Mouse (Mus musculus) lung, postnatal 0 days (tissue): Measurements from ENCODE around the gene Icam1. TPM values are rescaled to one million over a fixed set of nuclear protein-coding genes. Genes with fewer than 3 reads are reported as not detected.

ENCODE experiments used
- ATAC-seq: fragments of 200-750 bp; cut with Nextera tagmentation; 2 replicates; pipeline ENCODE4 v1.8.0; 2017; ENCODE audit warnings: moderate library complexity
- DNase-seq: peaks from one replicate; pipeline ENCODE4 v3.0.0-alpha.2; 2016; ENCODE audit warnings: low spot score
- H3K27ac ChIP-seq: fragments of 300-500 bp; sonication (generic); 2 replicates; pipeline ENCODE4 v1.5.1; 2014; ENCODE audit warnings: antibody characterized with exemption, mild to moderate bottlenecking, low read length, mixed read lengths
- H3K27me3 ChIP-seq: fragments of 300-500 bp; sonication (generic); replicated peaks from 2 replicates; pipeline ENCODE4 v1.6.1; 2014; ENCODE audit warnings: low read length, mixed read lengths; ENCODE audit not compliant: insufficient read depth
- H3K36me3 ChIP-seq: fragments of 300-500 bp; sonication (generic); 2 replicates; pipeline ENCODE4 v1.6.1; 2014; ENCODE audit warnings: low read length, mixed read lengths; ENCODE audit not compliant: insufficient read depth
- H3K4me1 ChIP-seq: fragments of 300-500 bp; sonication (generic); 2 replicates; pipeline ENCODE4 v1.6.1; 2014; ENCODE audit warnings: antibody characterized with exemption, low read depth, low read length, mixed read lengths; ENCODE audit not compliant: insufficient read depth
- H3K4me2 ChIP-seq: fragments of 300-500 bp; sonication (generic); replicated peaks from 2 replicates; pipeline ENCODE4 v1.6.1; 2014; ENCODE audit warnings: low read depth, mild to moderate bottlenecking, low read length, moderate library complexity, mixed read lengths
- H3K4me3 ChIP-seq: fragments of 300-500 bp; sonication (generic); 2 replicates; pipeline ENCODE4 v1.5.1; 2014; ENCODE audit warnings: low read depth, low read length
- H3K9ac ChIP-seq: fragments of 300-500 bp; sonication (generic); replicated peaks from 2 replicates; pipeline ENCODE4 v1.6.1; 2014; ENCODE audit warnings: low read depth, mild to moderate bottlenecking
- H3K9me3 ChIP-seq: fragments of 300-500 bp; sonication (generic); 2 replicates; pipeline ENCODE4 v1.6.1; 2016; ENCODE audit warnings: low read length, mixed read lengths
- CTCF ChIP-seq: IDR thresholded peaks from 2 replicates; pipeline ENCODE4 v1.5.1; 2016; ENCODE audit warnings: antibody characterized with exemption, mild to moderate bottlenecking
- EP300 ChIP-seq: IDR thresholded peaks from 2 replicates; pipeline ENCODE4 v1.6.1; 2016; ENCODE audit warnings: antibody characterized with exemption, mild to moderate bottlenecking, control low read depth
- WGBS: fragments of 180-500 bp; shearing (Covaris S2); extraction: QIAGEN DNeasy Blood & Tissue Kit; methylation state at CpG from one replicate; pipeline ENCODE4 v1.1.7; 2014; 5-methylcytosine and 5-hydroxymethylcytosine counted together
- polyA plus RNA-seq: library from polyadenylated mRNA; unstranded; fragments of >200 nt; fragmentation: Nextera tagmentation; extraction: Ambion mirVana; gene quantifications from 2 replicates; pipeline ENCODE4 v1.2.1, GENCODE M21; 2015

The Icam1 gene
- polyA plus RNA-seq, 1 experiment from 2014 or later, result 236 TPM

- 30% methylated on average over 7 of the region's 7 CpGs for WGBS
- Histone ChIP-seq H3K4me3 (no peak overlapping the region), H3K27me3 (no peaks in the 10 kb centered on the region), H3K9ac (no peak overlapping the region), H3K27ac (peak overlapping the region; percentile 54; the same call in 1 of the 2 replicates), H3K4me1 (peaks cover 14% of the 10 kb centered on the region; the same call in 1 of the 2 replicates), H3K9me3 (no peaks in the 10 kb centered on the region), H3K36me3 (no peaks in the 10 kb centered on the region), H3K4me2 (no peak overlapping the region)
- TF ChIP-seq EP300, result no peak
- TF ChIP-seq CTCF, result no peak
- no peak for DNase-seq
- ATAC-seq, result no peak
Measured at GRCm38 (mm10) chr9:20987953-20988352, 27.8 kb upstream of the Icam1 start.

- ATAC-seq (peak; percentile 24), DNase-seq (peak; percentile 93)
- TF ChIP-seq CTCF (no peak), EP300 (peak; percentile 33; the same call in 1 of the 2 replicates)
- Histone ChIP-seq H3K4me2 (no peak overlapping the region), H3K27me3 (no peaks in the 10 kb centered on the region), H3K9me3 (no peaks in the 10 kb centered on the region), H3K9ac (no peak overlapping the region), H3K27ac (peak overlapping the region; percentile 68), H3K4me1 (peaks cover 7% of the 10 kb centered on the region; the same call in 1 of the 2 replicates), H3K36me3 (no peaks in the 10 kb centered on the region), H3K4me3 (no peak overlapping the region)
- 6% methylated on average over 10 of the region's 10 CpGs for WGBS
Measured at GRCm38 (mm10) chr9:20990861-20991260, 24.9 kb upstream of the Icam1 start.

GRCm38 (mm10) chr9:20991587-20991986, 24.2 kb upstream of the Icam1 start:
- ATAC-seq (no peak), DNase-seq (no peak)
- H3K9me3 ChIP-seq, result no peaks in the 10 kb centered on the region
- H3K4me1 ChIP-seq, result peaks cover 5% of the 10 kb centered on the region; the same call in 1 of the 2 replicates
- H3K27me3 ChIP-seq, result no peaks in the 10 kb centered on the region
- TF ChIP-seq CTCF (no peak), EP300 (no peak)
- 0 out of 2 replicates have a peak overlapping the region, but pooled peaks have one; percentile 75 for H3K27ac ChIP-seq
- no peaks in the 10 kb centered on the region for H3K36me3 ChIP-seq
- no peak overlapping the region for H3K4me2 ChIP-seq
- WGBS, result 86% methylated on average over 3 of the region's 4 CpGs
- no peak overlapping the region for H3K4me3 ChIP-seq
- no peak overlapping the region for H3K9ac ChIP-seq

GRCm38 (mm10) chr9:20993165-20993898, 22.5 kb upstream of the Icam1 start:
- Histone ChIP-seq H3K27me3 (no peaks in the 10 kb centered on the region), H3K4me1 (peaks cover 4% of the 10 kb centered on the region; the same call in 1 of the 2 replicates), H3K27ac (peak overlapping the region; percentile 90), H3K9ac (no peak overlapping the region), H3K4me2 (no peak overlapping the region; the same call in 1 of the 2 replicates), H3K9me3 (no peaks in the 10 kb centered on the region), H3K4me3 (no peak overlapping the region), H3K36me3 (no peaks in the 10 kb centered on the region)
- DNase-seq, result peak; percentile 93
- TF ChIP-seq CTCF, result no peak
- peak; percentile 82 for TF ChIP-seq EP300
- peak; percentile 96 for ATAC-seq
- WGBS, result 33% methylated on average over 5 of the region's 5 CpGs

- H3K4me1 ChIP-seq, result peaks cover 4% of the 10 kb centered on the region; the same call in 1 of the 2 replicates
- H3K4me2 ChIP-seq, result no peak overlapping the region
- peak; percentile 54 for DNase-seq
- no peak for TF ChIP-seq EP300
- TF ChIP-seq CTCF, result peak; percentile 61
- no peak overlapping the region for H3K4me3 ChIP-seq
- no peaks in the 10 kb centered on the region for H3K36me3 ChIP-seq
- H3K9me3 ChIP-seq, result no peaks in the 10 kb centered on the region
- H3K27ac ChIP-seq, result no peak overlapping the region
- no peaks in the 10 kb centered on the region for H3K27me3 ChIP-seq
- no peak overlapping the region for H3K9ac ChIP-seq
- WGBS, result 56% methylated on average over 3 of the region's 3 CpGs
- no peak for ATAC-seq
Measured at GRCm38 (mm10) chr9:20995069-20995468, 20.7 kb upstream of the Icam1 start.

GRCm38 (mm10) chr9:20997065-20997464, 18.7 kb upstream of the Icam1 start:
- no peak overlapping the region for H3K4me3 ChIP-seq
- no peaks in the 10 kb centered on the region for H3K27me3 ChIP-seq
- H3K4me2 ChIP-seq, result no peak overlapping the region
- H3K9ac ChIP-seq, result no peak overlapping the region
- DNase-seq (no peak), ATAC-seq (no peak)
- no peak overlapping the region for H3K27ac ChIP-seq
- peaks cover 4% of the 10 kb centered on the region; the same call in 1 of the 2 replicates for H3K4me1 ChIP-seq
- 84% methylated on average over 8 of the region's 8 CpGs for WGBS
- no peaks in the 10 kb centered on the region for H3K36me3 ChIP-seq
- TF ChIP-seq EP300 (no peak), CTCF (no peak)
- no peaks in the 10 kb centered on the region for H3K9me3 ChIP-seq
